Mouse (Mus musculus) stomach, postnatal 0 days (tissue): ENCODE measurements around the gene Dnajc28.
A peak's percentile ranks its signal among the peaks of the same experiment; 100 is the strongest.

Experiments
- CTCF ChIP-seq: IDR thresholded peaks from 2 replicates; pipeline ENCODE4 v1.5.1; 2016; ENCODE audit warnings: antibody characterized with exemption, low read depth, mild to moderate bottlenecking, moderate library complexity
- EP300 ChIP-seq: optimal IDR thresholded peaks from 2 replicates; pipeline ENCODE3; 2016; ENCODE audit warnings: antibody characterized with exemption

DNA sequence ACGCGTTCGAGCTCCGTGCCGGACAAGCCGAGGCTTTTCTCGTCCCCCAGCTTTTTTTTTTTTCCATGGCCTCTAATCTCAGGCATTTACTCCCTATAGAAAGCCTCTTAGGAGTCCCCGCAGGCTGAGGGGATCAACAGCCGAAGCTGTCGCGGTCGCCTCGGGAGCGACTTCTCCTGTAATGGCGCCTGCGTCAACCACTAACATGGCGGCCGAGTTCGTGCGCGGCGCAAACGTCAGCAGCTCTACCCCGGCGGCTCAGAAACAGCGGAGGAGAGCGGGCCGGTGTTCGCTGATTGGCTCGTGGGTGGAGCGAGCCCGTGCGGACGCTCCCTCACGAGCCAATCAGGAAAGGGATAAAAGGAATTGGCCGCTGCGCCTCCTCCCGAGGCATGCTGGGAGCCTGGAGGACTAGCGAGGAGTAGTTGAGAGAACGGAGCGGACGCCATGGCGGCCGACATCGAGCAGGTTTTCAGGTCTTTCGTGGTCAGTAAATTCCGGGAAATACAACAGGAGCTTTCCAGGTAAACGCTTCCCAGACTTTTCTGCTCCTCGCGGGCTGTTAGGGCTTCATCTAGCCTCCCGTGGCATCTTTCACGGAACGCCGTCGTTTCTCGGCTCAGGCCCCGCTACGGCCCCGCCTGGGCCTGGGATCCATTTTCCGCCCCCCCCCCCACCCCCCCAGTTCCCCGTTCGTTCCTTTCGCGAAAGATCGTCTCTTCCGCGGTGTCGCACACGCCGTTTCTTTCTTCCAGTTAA lies 28.8 kb upstream of the Dnajc28 start, which contains the start of gene Son:
- TF ChIP-seq CTCF (peak; percentile 4; the same call in 1 of the 2 replicates), EP300 (peak; percentile 84)
